Mouse (Mus musculus): Measurements from ENCODE around the gene Daam1. TPM values are rescaled to one million over a fixed set of nuclear protein-coding genes. Genes with fewer than 3 reads are reported as not detected.

Daam1 gene
- polyA plus RNA-seq, 1 experiment from 2014 or later: 55.2 TPM

- 0 out of 2 replicates have a peak, but pooled peaks cover 4% of the 10 kb centered on the region for H3K4me1 ChIP-seq (ENCODE audit: control insufficient read depth, insufficient read depth, low read length)
- no peaks in the 10 kb centered on the region for H3K9me3 ChIP-seq (ENCODE audit: control insufficient read depth, low read length)
- H3K9ac ChIP-seq (replicated peaks; ENCODE audit: low read depth, low read length): no peak overlapping the region
- H3K4me2 ChIP-seq (ENCODE audit: low read depth, low read length): no peak overlapping the region
- no peaks in the 10 kb centered on the region for H3K36me3 ChIP-seq (ENCODE audit: control insufficient read depth, insufficient read depth, low read length)
- WGBS: 9% methylated on average over 7 of the region's 7 CpGs
- no peak for ATAC-seq (ENCODE audit: low read depth)
- H3K4me3 ChIP-seq (ENCODE audit: low read depth, low read length): no peak overlapping the region
- no peak overlapping the region for H3K27ac ChIP-seq (ENCODE audit: low read depth, low read length)
- H3K27me3 ChIP-seq (ENCODE audit: control insufficient read depth, insufficient read depth, low read length): no peaks in the 10 kb centered on the region
Measured at GRCm38 (mm10) chr12:71796517-71796916, 34.4 kb upstream of the Daam1 start.

- Histone ChIP-seq H3K9ac (replicated peaks; ENCODE audit: low read depth, low read length) (no peak overlapping the region), H3K9me3 (ENCODE audit: control insufficient read depth, low read length) (no peaks in the 10 kb centered on the region), H3K27me3 (ENCODE audit: control insufficient read depth, insufficient read depth, low read length) (no peaks in the 10 kb centered on the region), H3K4me1 (ENCODE audit: control insufficient read depth, insufficient read depth, low read length) (no peaks in the 10 kb centered on the region), H3K4me2 (ENCODE audit: low read depth, low read length) (no peak overlapping the region), H3K36me3 (ENCODE audit: control insufficient read depth, insufficient read depth, low read length) (no peaks in the 10 kb centered on the region), H3K4me3 (ENCODE audit: low read depth, low read length) (no peak overlapping the region), H3K27ac (ENCODE audit: low read depth, low read length) (no peak overlapping the region)
- WGBS: 79% methylated on average over 9 of the region's 9 CpGs
- ATAC-seq (ENCODE audit: low read depth): no peak
Measured at GRCm38 (mm10) chr12:71807306-71807705, 23.6 kb upstream of the Daam1 start.

- Histone ChIP-seq H3K4me1 (ENCODE audit: control insufficient read depth, insufficient read depth, low read length) (no peaks in the 10 kb centered on the region), H3K27ac (ENCODE audit: low read depth, low read length) (no peak overlapping the region), H3K27me3 (ENCODE audit: control insufficient read depth, insufficient read depth, low read length) (no peaks in the 10 kb centered on the region), H3K4me3 (ENCODE audit: low read depth, low read length) (no peak overlapping the region), H3K36me3 (ENCODE audit: control insufficient read depth, insufficient read depth, low read length) (no peaks in the 10 kb centered on the region), H3K9me3 (ENCODE audit: control insufficient read depth, low read length) (no peaks in the 10 kb centered on the region), H3K4me2 (ENCODE audit: low read depth, low read length) (no peak overlapping the region), H3K9ac (replicated peaks; ENCODE audit: low read depth, low read length) (no peak overlapping the region)
- no peak for ATAC-seq (ENCODE audit: low read depth)
- 97% methylated on average over 9 of the region's 9 CpGs for WGBS
Measured at GRCm38 (mm10) chr12:71808631-71809030, 22.2 kb upstream of the Daam1 start.

GRCm38 (mm10) chr12:71809550-71809949 is 21.3 kb upstream of the Daam1 start:
- Histone ChIP-seq H3K9me3 (ENCODE audit: control insufficient read depth, low read length) (no peaks in the 10 kb centered on the region), H3K4me3 (ENCODE audit: low read depth, low read length) (no peak overlapping the region), H3K4me2 (ENCODE audit: low read depth, low read length) (no peak overlapping the region), H3K4me1 (ENCODE audit: control insufficient read depth, insufficient read depth, low read length) (no peaks in the 10 kb centered on the region), H3K27me3 (ENCODE audit: control insufficient read depth, insufficient read depth, low read length) (no peaks in the 10 kb centered on the region), H3K9ac (replicated peaks; ENCODE audit: low read depth, low read length) (no peak overlapping the region), H3K27ac (ENCODE audit: low read depth, low read length) (no peak overlapping the region), H3K36me3 (ENCODE audit: control insufficient read depth, insufficient read depth, low read length) (no peaks in the 10 kb centered on the region)
- 90% methylated on average over 3 of the region's 3 CpGs for WGBS
- ATAC-seq (ENCODE audit: low read depth): no peak

- 90% methylated on average over 14 of the region's 14 CpGs for WGBS
- ATAC-seq (ENCODE audit: low read depth): no peak
- no peak overlapping the region for H3K9ac ChIP-seq (replicated peaks; ENCODE audit: low read depth, low read length)
- no peak overlapping the region for H3K4me2 ChIP-seq (ENCODE audit: low read depth, low read length)
- H3K9me3 ChIP-seq (ENCODE audit: control insufficient read depth, low read length): no peaks in the 10 kb centered on the region
- no peak overlapping the region for H3K4me3 ChIP-seq (ENCODE audit: low read depth, low read length)
- no peaks in the 10 kb centered on the region for H3K4me1 ChIP-seq (ENCODE audit: control insufficient read depth, insufficient read depth, low read length)
- H3K36me3 ChIP-seq (ENCODE audit: control insufficient read depth, insufficient read depth, low read length): no peaks in the 10 kb centered on the region
- no peak overlapping the region for H3K27ac ChIP-seq (ENCODE audit: low read depth, low read length)
- no peaks in the 10 kb centered on the region for H3K27me3 ChIP-seq (ENCODE audit: control insufficient read depth, insufficient read depth, low read length)
Measured at GRCm38 (mm10) chr12:71812567-71812966, 18.3 kb upstream of the Daam1 start.

GRCm38 (mm10) chr12:71813251-71813650 is 17.6 kb upstream of the Daam1 start:
- no peak overlapping the region for H3K9ac ChIP-seq (replicated peaks; ENCODE audit: low read depth, low read length)
- 85% methylated on average over 9 of the region's 9 CpGs for WGBS
- no peak for ATAC-seq (ENCODE audit: low read depth)
- H3K9me3 ChIP-seq (ENCODE audit: control insufficient read depth, low read length): no peaks in the 10 kb centered on the region
- no peaks in the 10 kb centered on the region for H3K4me1 ChIP-seq (ENCODE audit: control insufficient read depth, insufficient read depth, low read length)
- H3K36me3 ChIP-seq (ENCODE audit: control insufficient read depth, insufficient read depth, low read length): no peaks in the 10 kb centered on the region
- H3K4me3 ChIP-seq (ENCODE audit: low read depth, low read length): no peak overlapping the region
- H3K27ac ChIP-seq (ENCODE audit: low read depth, low read length): no peak overlapping the region
- H3K27me3 ChIP-seq (ENCODE audit: control insufficient read depth, insufficient read depth, low read length): no peaks in the 10 kb centered on the region
- no peak overlapping the region for H3K4me2 ChIP-seq (ENCODE audit: low read depth, low read length)

GRCm38 (mm10) chr12:71813761-71814160 is 17.1 kb upstream of the Daam1 start:
- ATAC-seq (ENCODE audit: low read depth): no peak
- WGBS: 15% methylated on average over 7 of the region's 7 CpGs
- Histone ChIP-seq H3K9me3 (ENCODE audit: control insufficient read depth, low read length) (no peaks in the 10 kb centered on the region), H3K4me2 (ENCODE audit: low read depth, low read length) (no peak overlapping the region), H3K4me1 (ENCODE audit: control insufficient read depth, insufficient read depth, low read length) (no peaks in the 10 kb centered on the region), H3K9ac (replicated peaks; ENCODE audit: low read depth, low read length) (no peak overlapping the region), H3K36me3 (ENCODE audit: control insufficient read depth, insufficient read depth, low read length) (no peaks in the 10 kb centered on the region), H3K27me3 (ENCODE audit: control insufficient read depth, insufficient read depth, low read length) (no peaks in the 10 kb centered on the region), H3K4me3 (ENCODE audit: low read depth, low read length) (no peak overlapping the region), H3K27ac (ENCODE audit: low read depth, low read length) (no peak overlapping the region)

- no peak overlapping the region for H3K9ac ChIP-seq (replicated peaks; ENCODE audit: low read depth, low read length)
- H3K4me1 ChIP-seq (ENCODE audit: control insufficient read depth, insufficient read depth, low read length): no peaks in the 10 kb centered on the region
- H3K27ac ChIP-seq (ENCODE audit: low read depth, low read length): no peak overlapping the region
- ATAC-seq (ENCODE audit: low read depth): no peak
- no peaks in the 10 kb centered on the region for H3K27me3 ChIP-seq (ENCODE audit: control insufficient read depth, insufficient read depth, low read length)
- no peak overlapping the region for H3K4me3 ChIP-seq (ENCODE audit: low read depth, low read length)
- no peaks in the 10 kb centered on the region for H3K9me3 ChIP-seq (ENCODE audit: control insufficient read depth, low read length)
- H3K4me2 ChIP-seq (ENCODE audit: low read depth, low read length): no peak overlapping the region
- H3K36me3 ChIP-seq (ENCODE audit: control insufficient read depth, insufficient read depth, low read length): no peaks in the 10 kb centered on the region
- 81% methylated on average over 5 of the region's 5 CpGs for WGBS
Measured at GRCm38 (mm10) chr12:71820094-71820493, 10.8 kb upstream of the Daam1 start.

GRCm38 (mm10) chr12:71821272-71821671 is 9.6 kb upstream of the Daam1 start:
- Histone ChIP-seq H3K27me3 (ENCODE audit: control insufficient read depth, insufficient read depth, low read length) (no peaks in the 10 kb centered on the region), H3K9me3 (ENCODE audit: control insufficient read depth, low read length) (no peaks in the 10 kb centered on the region), H3K27ac (ENCODE audit: low read depth, low read length) (no peak overlapping the region), H3K4me2 (ENCODE audit: low read depth, low read length) (no peak overlapping the region), H3K4me1 (ENCODE audit: control insufficient read depth, insufficient read depth, low read length) (no peaks in the 10 kb centered on the region), H3K4me3 (ENCODE audit: low read depth, low read length) (no peak overlapping the region), H3K9ac (replicated peaks; ENCODE audit: low read depth, low read length) (no peak overlapping the region), H3K36me3 (ENCODE audit: control insufficient read depth, insufficient read depth, low read length) (no peaks in the 10 kb centered on the region)
- no peak for ATAC-seq (ENCODE audit: low read depth)
- WGBS: 98% methylated on average over 5 of the region's 5 CpGs

- H3K4me2 ChIP-seq (ENCODE audit: low read depth, low read length): no peak overlapping the region
- no peaks in the 10 kb centered on the region for H3K9me3 ChIP-seq (ENCODE audit: control insufficient read depth, low read length)
- ATAC-seq (ENCODE audit: low read depth): no peak
- H3K9ac ChIP-seq (replicated peaks; ENCODE audit: low read depth, low read length): no peak overlapping the region
- H3K36me3 ChIP-seq (ENCODE audit: control insufficient read depth, insufficient read depth, low read length): no peaks in the 10 kb centered on the region
- no peak overlapping the region for H3K4me3 ChIP-seq (ENCODE audit: low read depth, low read length)
- H3K27me3 ChIP-seq (ENCODE audit: control insufficient read depth, insufficient read depth, low read length): no peaks in the 10 kb centered on the region
- H3K27ac ChIP-seq (ENCODE audit: low read depth, low read length): no peak overlapping the region
- no peaks in the 10 kb centered on the region for H3K4me1 ChIP-seq (ENCODE audit: control insufficient read depth, insufficient read depth, low read length)
- 83% methylated on average over 8 of the region's 8 CpGs for whole genome bisulfite sequencing
Measured at GRCm38 (mm10) chr12:71821743-71822142, 9.1 kb upstream of the Daam1 start.
